Mouse (Mus musculus): ENCODE measurements around the gene Slc13a3.

The Slc13a3 gene

DNA sequence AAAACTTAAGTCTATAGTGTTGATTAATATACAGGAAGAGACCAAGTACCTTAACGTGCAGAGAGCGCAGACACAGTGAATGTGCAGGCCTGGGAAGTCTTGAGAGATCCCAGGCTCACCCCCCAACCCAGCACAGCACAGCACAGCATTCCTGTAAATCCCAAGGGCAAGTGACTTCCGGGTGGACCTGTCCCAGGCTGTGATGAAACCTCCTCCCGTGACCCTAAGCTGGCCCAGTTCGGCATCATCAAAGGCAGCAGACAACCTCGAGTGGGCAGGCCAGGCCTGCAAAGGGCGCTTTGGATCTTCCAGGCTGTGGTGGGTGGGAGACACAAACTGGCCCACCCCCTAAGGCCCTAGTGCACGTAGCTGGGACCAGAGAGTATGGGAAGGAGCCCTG, 9.0 kb upstream of the Slc13a3 start:
- in situ Hi-C loops (cut with MboI, MseI) = loop anchor here (5.0 to 10.0 kb wide), 3 partner anchors 117 to 407 kb away; partner anchors contain the start of gene Zfp663 (in 1 of the 2)

DNA sequence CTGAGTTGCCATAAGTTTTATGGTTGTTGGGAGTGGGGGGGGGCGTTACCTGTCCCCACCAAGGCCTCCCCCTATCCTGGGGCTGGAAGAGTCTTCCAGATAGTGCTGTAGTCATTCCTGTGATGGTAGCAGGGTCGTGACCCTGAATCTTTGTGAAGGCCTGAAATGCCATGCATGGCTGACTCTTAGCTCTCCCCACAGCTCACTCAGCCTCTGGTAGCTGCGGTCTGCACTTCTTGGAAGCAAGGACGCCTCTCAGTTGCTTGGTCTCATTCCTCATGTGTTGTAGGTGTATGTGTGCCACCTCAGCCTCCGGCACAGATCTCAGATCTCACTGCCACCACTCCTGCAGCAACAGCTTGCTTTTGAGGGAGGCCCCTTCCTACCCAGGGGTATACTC, 2.8 kb upstream of the Slc13a3 start:
- in situ Hi-C loops (cut with MboI, MseI) = no loop called here

GRCm38 (mm10) chr2:165475412-165475811, 2.4 kb upstream of the Slc13a3 start:
- in situ Hi-C loops (cut with MboI, MseI) = no loop called here

DNA sequence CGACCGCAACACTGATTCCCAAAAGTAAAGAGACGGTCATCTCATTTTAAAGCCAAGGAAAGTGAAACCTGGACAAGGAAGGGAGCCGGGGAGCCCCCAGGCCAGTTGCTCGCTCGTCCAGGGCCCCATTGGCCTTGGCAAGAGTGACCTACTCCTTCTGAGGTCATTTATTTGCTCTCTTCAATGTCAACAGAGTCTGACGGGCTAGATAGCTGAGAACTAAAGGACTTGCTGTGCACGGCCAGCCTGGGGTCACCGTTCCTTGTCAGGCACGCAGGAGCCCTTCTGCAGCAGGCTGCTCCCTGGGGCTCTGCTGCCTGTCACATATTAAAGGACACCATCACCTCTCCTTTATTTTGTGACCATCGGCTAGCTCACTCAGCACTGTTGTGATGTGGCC, 1.1 kb downstream of the Slc13a3 start:
- in situ Hi-C loops (cut with MboI, MseI) = no loop called here

DNA sequence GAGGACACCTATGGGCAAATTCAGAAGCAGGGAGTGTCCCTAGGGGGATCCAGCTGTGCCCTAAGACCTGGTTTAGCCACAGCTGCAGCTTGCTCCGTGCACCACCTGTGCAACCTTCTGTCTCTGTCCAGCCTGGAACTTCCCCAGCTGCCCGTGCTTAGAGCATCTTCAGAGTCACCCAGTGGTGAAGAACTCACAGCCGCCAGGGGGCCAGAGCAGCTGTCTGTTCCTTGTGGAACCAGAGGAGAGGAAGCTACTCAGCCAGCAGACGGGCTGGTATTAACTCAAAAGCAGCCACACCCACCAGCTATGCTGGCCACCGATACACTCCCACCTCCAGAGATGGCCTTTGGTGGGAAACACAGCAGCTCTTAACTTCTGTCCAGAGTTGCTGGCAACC, 2.9 kb downstream of the Slc13a3 start:
- in situ Hi-C loops (cut with MboI, MseI) = no loop called here

DNA sequence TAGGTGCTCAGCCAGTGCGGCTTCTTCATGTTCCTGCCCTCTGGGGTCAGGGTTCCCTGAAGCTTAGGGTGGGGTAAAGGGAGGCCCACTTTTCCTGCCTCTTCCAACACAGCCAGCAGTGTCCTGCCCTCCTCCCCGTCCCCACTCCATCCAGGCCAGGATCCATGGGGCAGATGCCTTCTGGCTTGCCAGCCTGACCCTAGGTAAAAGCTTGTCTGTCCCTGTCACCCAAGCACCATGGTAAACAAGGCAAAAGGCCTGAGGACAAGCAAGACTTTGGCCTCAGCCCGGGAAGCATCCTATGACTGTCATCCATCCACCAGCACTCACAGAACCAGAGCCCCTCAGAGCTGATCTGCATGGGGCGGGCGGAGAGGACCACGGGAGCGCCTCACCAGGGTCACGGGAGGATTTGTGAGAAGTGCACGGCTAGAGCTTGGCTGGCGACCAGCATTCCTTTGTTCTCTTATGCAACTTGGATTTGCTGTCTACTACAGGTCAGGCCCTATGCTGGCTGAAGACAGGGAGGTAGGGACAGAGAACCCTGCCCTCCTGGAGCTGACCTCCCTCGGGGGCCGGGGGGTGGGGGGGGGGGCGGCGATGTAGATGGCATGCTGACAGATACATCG, 5.1 kb downstream of the Slc13a3 start:
- in situ Hi-C loops (cut with MboI, MseI) = no loop called here

DNA sequence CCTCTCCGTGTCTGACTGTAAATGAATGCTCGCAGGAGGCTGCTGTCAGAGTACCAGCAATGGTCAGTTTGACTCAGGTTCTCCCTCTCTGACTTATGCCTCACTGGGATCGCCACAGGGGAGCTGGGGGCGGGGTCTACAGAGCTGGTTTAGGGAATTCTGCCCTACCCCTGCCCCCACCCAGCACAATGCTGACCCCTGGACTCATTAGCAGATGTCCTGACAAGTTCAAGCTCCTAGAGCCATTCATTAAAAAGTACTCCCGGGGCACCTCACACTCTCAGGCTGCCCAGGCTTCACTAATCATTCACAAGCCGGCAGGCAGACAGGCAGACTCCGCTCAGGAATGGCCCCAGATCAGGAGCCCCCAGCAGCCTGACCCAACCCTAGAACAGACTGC, 13.4 kb downstream of the Slc13a3 start:
- in situ Hi-C loops (cut with MboI, MseI) = no loop called here

GRCm38 (mm10) chr2:165458189-165458588, 14.8 kb downstream of the Slc13a3 start:
- in situ Hi-C loops (cut with MboI, MseI) = no loop called here

DNA sequence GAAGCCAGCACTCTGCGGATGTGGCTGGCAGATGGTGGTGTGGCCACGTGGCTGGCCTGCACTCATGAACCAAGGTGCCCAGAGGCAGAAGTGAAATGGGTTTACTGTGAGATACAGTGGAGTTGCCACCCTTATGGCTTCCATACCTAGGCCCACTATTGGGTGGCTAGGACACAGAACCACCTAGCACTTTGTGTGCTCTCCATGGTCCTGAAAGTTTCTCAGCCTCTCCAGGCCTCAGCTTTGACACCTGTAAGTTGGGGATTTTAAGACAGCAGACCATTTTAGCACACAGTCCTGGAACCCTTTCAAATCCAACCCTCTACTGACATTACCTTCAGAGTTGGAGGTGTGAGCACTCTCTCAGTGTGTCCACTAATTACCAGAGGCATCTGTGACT, 16.3 kb downstream of the Slc13a3 start:
- in situ Hi-C loops (cut with MboI, MseI) = no loop called here

- in situ Hi-C loops (cut with MboI, MseI) = no loop called here
Measured at GRCm38 (mm10) chr2:165452730-165453693, 20.0 kb downstream of the Slc13a3 start.

DNA sequence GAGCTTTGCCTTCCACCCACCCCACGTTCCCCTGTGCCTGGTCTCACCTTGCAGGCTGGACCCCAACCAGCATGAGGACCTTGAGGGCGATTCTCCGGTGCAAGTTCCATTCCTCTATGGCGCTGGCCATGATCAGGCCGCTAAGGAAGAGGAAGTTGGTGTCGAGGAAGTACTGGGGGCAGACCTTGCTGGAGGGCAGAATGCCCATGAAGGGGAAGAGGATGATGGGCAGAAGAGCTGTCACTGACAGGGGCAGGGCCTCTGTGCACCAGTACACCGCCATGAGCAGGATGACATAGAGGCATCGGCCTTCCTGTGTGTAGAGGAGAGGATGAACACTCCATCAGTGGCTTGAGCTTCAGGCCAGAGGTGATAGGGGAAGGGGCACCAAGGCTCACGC, 24.6 kb downstream of the Slc13a3 start:
- in situ Hi-C loops (cut with MboI, MseI) = no loop called here

GRCm38 (mm10) chr2:165444861-165445260, 28.2 kb downstream of the Slc13a3 start:
- in situ Hi-C loops (cut with MboI, MseI) = no loop called here

DNA sequence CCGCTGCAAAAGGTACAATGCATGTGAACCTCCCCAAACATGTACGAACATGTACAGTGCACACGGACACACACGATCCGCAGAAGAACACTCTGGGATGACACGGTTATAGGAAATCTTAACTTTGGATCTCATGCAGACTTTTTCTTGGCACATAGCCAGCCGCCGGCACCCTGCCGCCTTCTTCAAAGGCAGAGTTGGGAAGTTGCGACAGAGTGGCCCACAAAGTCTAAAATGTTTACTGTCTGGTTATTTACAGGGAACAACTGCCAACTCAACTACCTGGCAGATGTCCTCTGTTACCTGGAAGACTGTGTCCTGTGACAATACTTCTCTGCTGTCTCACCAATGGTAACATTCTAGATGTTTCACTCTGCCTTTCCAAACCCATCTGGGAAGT, 30.0 kb downstream of the Slc13a3 start:
- in situ Hi-C loops (cut with MboI, MseI) = no loop called here

DNA sequence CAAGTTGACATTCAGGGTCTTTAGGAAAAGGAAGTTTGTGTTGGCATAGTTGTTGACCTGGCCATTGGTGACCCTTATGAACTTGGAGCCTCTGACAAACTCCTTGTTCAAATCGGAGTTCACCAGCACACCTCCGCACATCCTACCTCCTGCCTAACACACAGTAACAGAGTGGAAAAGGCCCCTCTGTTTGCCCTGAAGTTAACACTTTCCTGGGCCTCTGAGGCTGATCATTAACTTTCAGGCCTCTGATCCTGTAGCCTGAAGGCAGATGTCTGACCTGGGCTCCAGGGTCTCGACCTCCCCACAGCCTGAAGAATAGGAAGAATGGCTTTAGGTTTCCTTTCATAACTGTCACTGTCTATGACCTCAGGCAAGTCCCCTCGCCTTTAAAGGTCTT, 31.4 kb downstream of the Slc13a3 start:
- in situ Hi-C loops (cut with MboI, MseI) = no loop called here

- in situ Hi-C loops (cut with MboI, MseI) = no loop called here
Measured at GRCm38 (mm10) chr2:165439613-165440012, 33.4 kb downstream of the Slc13a3 start.

DNA sequence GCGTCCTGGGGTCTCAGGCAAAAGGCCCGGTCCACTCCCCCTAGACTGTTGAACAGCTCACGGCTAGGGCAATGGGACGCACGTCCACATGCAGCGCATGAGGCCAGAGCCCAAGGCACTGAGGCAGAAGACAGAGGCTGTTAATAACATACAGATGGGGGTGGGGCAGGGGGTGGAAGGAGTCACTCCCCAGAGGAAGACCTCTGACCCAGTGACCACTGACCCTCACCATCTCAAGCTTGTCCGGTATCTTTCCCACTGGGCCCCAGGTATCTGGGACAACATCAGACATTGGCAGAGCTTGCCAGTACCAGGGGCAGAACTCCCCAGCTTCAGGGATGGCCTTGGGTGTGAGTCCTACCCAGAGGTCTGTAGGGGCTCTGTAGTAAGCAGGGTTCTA, 34.1 kb downstream of the Slc13a3 start:
- in situ Hi-C loops (cut with MboI, MseI) = no loop called here

DNA sequence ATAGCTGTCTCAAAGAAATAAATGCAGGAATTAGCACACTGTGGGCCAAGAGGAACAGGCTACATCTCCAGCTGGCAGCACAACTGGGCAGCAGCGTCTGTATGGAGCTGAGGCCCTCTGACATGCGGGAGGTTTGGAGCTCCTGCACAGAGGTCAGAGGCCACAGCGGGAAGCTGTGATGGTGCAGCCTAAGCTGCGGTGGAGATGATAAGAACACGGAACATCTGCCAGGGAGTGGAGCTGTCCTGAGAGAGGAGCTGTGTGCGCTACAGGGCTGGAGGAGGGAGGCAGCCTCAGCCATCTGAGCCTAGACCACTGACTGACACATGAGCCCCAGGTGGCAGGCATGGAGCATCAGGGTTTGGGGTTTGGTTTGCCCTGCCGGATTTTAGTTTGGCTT, 44.3 kb downstream of the Slc13a3 start:
- in situ Hi-C loops (cut with MboI, MseI) = no loop called here

- in situ Hi-C loops (cut with MboI, MseI) = no loop called here
Measured at GRCm38 (mm10) chr2:165420195-165420594, 52.8 kb downstream of the Slc13a3 start.

DNA sequence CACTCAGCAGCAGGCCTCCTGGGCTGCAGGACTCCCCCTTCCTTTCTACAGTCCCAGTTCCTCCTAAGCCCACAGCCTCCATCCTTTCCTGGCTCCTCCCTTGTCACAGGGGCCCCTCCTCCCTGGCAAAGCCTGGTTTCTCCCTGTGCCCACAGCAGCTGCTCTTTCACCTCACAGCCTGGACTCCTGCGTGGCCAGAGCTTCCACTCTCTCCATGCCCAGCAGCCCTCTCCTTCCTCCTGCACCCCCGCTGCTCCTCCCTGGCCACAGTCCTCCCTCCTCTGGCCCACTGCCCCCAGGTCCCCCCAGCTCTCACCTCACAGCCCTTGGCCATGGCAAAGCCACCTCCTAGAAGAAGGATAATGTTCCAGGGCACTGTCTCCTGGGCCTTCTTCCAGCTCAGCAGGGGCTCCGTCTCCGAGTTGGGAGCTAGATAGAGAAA, 53.3 kb downstream of the Slc13a3 start:
- in situ Hi-C loops (cut with MboI, MseI) = loop anchor here in 1 of 2 experiments (10.0 kb wide), 1 partner anchor 1675 kb away; no protein-coding TSS in a partner anchor

DNA sequence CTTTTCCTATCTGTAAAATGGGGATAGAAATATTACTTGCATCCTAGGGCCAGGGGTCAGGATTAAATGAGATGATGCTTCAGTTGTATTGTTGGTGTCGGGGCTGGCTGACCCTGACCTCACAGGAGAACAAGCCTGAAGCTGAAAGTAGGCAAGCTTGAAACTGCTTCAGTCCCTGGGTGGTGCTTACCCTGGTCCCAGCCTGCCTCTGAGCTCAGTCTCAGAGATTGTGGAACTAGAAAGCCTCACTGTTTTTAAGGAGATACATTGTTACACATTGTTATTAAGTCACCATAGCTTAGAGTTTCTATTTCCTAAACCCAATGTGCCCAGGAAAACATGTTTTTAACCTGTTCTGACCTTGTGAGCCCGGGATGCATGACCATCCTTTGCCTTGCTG, 54.5 kb downstream of the Slc13a3 start:
- in situ Hi-C loops (cut with MboI, MseI) = loop anchor here in 1 of 2 experiments (10.0 kb wide), 1 partner anchor 1676 kb away; no protein-coding TSS in a partner anchor

- in situ Hi-C loops (cut with MboI, MseI) = loop anchor here in 1 of 2 experiments (10.0 kb wide), 1 partner anchor 1678 kb away; no protein-coding TSS in a partner anchor
Measured at GRCm38 (mm10) chr2:165417291-165417690, 55.7 kb downstream of the Slc13a3 start.

GRCm38 (mm10) chr2:165415795-165416194, 57.2 kb downstream of the Slc13a3 start:
- in situ Hi-C loops (cut with MboI, MseI) = loop anchor here in 1 of 2 experiments (10.0 kb wide), 1 partner anchor 1679 kb away; no protein-coding TSS in a partner anchor
